Mouse (Mus musculus): ENCODE measurements around the gene Polr3h. TPM values are rescaled to one million over a fixed set of nuclear protein-coding genes. Genes with fewer than 3 reads are reported as not detected.

Gene Polr3h
- total and polyA plus RNA-seq, 3 experiments: 40.5 to 224 (median 59.3) TPM

DNA sequence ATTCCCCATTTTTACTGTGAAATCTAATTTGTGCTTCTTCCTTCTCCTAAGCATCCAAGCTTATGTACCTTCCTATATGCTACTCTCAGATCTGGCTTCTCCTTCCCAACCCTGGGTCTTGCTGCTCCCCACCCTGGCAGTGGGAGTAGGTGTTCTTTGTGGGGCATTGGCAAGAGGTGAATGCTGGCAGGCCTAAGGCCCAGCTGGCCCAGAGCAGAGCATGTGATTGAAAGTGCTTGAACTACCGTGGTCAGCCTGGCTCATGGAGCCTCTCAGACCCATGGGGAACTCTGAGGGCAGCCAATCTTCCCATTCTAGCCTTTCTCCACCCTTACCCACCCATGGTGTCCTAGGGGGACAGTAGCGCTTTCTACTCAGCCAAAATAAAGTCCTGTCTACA, 29.6 kb downstream of the Polr3h start:
- no peak for DNase-seq (ENCODE audit: extremely low read depth)
- Histone ChIP-seq H3K4me3 (replicated peaks in 1 of 3; ENCODE audit: low read depth in 2 of 3, low read length in 2 of 3, poor library complexity in 1 of 3) (no peak overlapping the region), H3K9me3 (replicated peaks; ENCODE audit: low read length) (no peaks in the 10 kb centered on the region), H3K79me2 (replicated peaks; ENCODE audit: control insufficient read depth, extremely low read depth, insufficient read depth, poor library complexity, severe bottlenecking) (no peaks in the 10 kb centered on the region), H3K4me2 (ENCODE audit: insufficient read depth, low read depth, poor library complexity, severe bottlenecking) (no peak overlapping the region), H3K27me3 (replicated peaks) (no peaks in the 10 kb centered on the region), H3K27ac (ENCODE audit: insufficient read depth, low read depth) (no peak overlapping the region), H3K9ac (ENCODE audit: insufficient read depth, low read depth) (no peak overlapping the region), H3K36me3 (replicated peaks in 1 of 2; ENCODE audit: control insufficient read depth in 1 of 2, insufficient read depth in 1 of 2, low read length in 1 of 2) (peaks cover 65 to 89% of the 10 kb centered on the region in 2 experiments), H3K4me1 (ENCODE audit: control insufficient read depth in 1 of 2, insufficient read depth in 2 of 2) (peaks cover 0 to 16% of the 10 kb centered on the region in 2 experiments; a peak in 2 of 4 replicates)
- dilution Hi-C loops (cut with MboI; ENCODE audit: extremely low pct_ligation_motif_present, extremely low pct_unique_long_range_greater_than_20kb, low sequenced_read_pairs) (no loop called here), in situ Hi-C loops (cut with MboI; ENCODE audit: low pct_ligation_motif_present, low pct_unique_long_range_greater_than_20kb, low sequenced_read_pairs) (no loop called here)
- TF ChIP-seq CHD1 (IDR thresholded peaks at IDR 0.05; ENCODE audit: low read depth, low read length): no peak

DNA sequence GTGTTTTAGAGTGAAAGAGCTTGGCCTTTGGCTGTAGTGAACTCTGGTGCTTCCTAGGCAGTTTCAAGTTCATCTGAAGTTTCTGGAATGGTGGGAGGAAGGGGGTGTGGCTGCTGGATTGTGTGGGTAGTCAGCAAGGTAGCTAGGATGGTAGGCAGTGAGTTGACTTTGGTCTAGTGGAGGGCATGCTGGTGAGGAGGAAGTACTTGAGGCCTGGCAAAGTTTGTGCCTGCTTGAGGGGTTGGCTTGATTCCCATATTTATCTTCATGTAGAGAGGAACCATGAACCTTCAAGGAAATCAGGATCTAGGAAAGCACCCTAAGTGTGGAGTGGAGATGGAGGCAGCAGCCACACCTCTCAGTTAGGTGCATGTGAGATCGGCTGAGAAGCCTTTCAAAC, 32.0 kb downstream of the Polr3h start:
- in situ Hi-C loops (cut with MboI; ENCODE audit: low pct_ligation_motif_present, low pct_unique_long_range_greater_than_20kb, low sequenced_read_pairs): no loop called here
- Histone ChIP-seq H3K9me3 (replicated peaks; ENCODE audit: low read length) (no peaks in the 10 kb centered on the region), H3K4me1 (ENCODE audit: control insufficient read depth in 1 of 2, insufficient read depth in 2 of 2) (peaks cover 0 to 21% of the 10 kb centered on the region in 2 experiments; a peak in 2 of 4 replicates), H3K9ac (ENCODE audit: insufficient read depth, low read depth) (no peak overlapping the region), H3K36me3 (replicated peaks in 1 of 2; ENCODE audit: control insufficient read depth in 1 of 2, insufficient read depth in 1 of 2, low read length in 1 of 2) (peaks cover 66 to 90% of the 10 kb centered on the region in 2 experiments), H3K4me3 (replicated peaks in 1 of 3; ENCODE audit: low read depth in 2 of 3, low read length in 2 of 3, poor library complexity in 1 of 3) (no peak overlapping the region), H3K27me3 (replicated peaks) (no peaks in the 10 kb centered on the region), H3K79me2 (replicated peaks; ENCODE audit: control insufficient read depth, extremely low read depth, insufficient read depth, poor library complexity, severe bottlenecking) (no peaks in the 10 kb centered on the region), H3K4me2 (ENCODE audit: insufficient read depth, low read depth, poor library complexity, severe bottlenecking) (no peak overlapping the region), H3K27ac (ENCODE audit: insufficient read depth, low read depth) (no peak overlapping the region; the same call in 1 of the 2 replicates)
- no peak for DNase-seq (ENCODE audit: extremely low read depth)
- dilution Hi-C loops (cut with MboI; ENCODE audit: extremely low pct_ligation_motif_present, extremely low pct_unique_long_range_greater_than_20kb, low sequenced_read_pairs): no loop called here
- no peak for TF ChIP-seq MAFK (IDR thresholded peaks at IDR 0.05; ENCODE audit: insufficient replicate concordance, low read length)
- no peak for TF ChIP-seq SMC3 (IDR thresholded peaks at IDR 0.05; ENCODE audit: low read depth, low read length)
- no peak for TF ChIP-seq GABPA (IDR thresholded peaks at IDR 0.05; ENCODE audit: insufficient replicate concordance, low read depth, low read length)
- TF ChIP-seq MAX (IDR thresholded peaks at IDR 0.05; ENCODE audit: low read length): no peak
- TF ChIP-seq MXI1 (IDR thresholded peaks at IDR 0.05; ENCODE audit: low read depth, low read length): no peak
- no peak for TF ChIP-seq TBP (conservative IDR thresholded peaks at IDR 0.05; ENCODE audit: low read depth, low read length)
- no peak for TF ChIP-seq CTCF (conservative IDR thresholded peaks at IDR 0.05 in 1 of 2, IDR thresholded peaks at IDR 0.05 in 1 of 2; ENCODE audit: low read depth in 2 of 2, low read length in 2 of 2)
- no peak for TF ChIP-seq ZC3H11A (IDR thresholded peaks at IDR 0.05; ENCODE audit: low read depth, low read length)
- TF ChIP-seq MYC (IDR thresholded peaks at IDR 0.05; ENCODE audit: low read depth, low read length): no peak
- TF ChIP-seq ELF1 (IDR thresholded peaks at IDR 0.05; ENCODE audit: low read depth, low read length): no peak

DNA sequence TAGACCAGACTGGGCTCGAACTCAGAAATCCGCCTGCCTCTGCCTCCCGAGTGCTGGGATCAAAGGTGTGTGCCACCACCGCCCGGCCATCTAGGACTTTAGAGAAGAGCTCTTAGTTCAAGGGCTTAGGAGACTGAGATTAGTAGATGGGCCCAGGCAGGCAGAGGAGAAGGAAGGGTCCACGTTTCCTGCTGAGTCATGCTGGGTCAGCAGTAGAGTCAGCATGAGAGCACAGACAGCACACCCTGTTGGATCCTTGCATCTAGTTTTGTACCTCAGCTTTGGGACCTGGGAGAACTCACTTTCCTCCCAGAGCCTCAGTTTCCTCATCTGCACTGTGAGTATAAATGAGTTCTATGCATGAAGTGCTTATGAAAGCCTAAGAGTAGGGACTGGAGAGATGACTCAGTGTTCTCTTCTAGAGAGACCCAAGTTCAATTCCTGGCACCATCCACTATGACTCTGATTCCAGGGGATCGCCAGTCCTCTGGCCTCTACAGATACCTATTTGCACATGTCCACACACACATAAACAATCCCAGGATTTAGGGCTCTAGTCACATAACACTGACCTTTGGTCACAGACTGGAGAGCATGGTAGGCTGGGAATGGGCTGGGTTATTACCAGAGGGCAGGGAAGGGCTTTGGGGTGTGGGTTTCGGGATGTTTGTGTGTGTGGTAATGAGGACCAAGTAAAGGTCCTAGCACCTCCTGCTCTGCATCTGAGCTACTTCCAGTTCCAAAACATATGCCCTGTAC, 34.0 kb downstream of the Polr3h start:
- H3K4me2 ChIP-seq (ENCODE audit: insufficient read depth, low read depth, poor library complexity, severe bottlenecking): no peak overlapping the region

More for the DNA sequence above, 34.0 kb downstream of the Polr3h start:
- H3K27me3 ChIP-seq (replicated peaks): no peaks in the 10 kb centered on the region
- no peak overlapping the region for H3K4me3 ChIP-seq (replicated peaks in 1 of 3; ENCODE audit: low read depth in 2 of 3, low read length in 2 of 3, poor library complexity in 1 of 3)
- H3K9me3 ChIP-seq (replicated peaks; ENCODE audit: low read length): no peaks in the 10 kb centered on the region
- no peak overlapping the region for H3K9ac ChIP-seq (ENCODE audit: insufficient read depth, low read depth)
- no peak overlapping the region for H3K27ac ChIP-seq (ENCODE audit: insufficient read depth, low read depth)
- no peaks in the 10 kb centered on the region for H3K79me2 ChIP-seq (replicated peaks; ENCODE audit: control insufficient read depth, extremely low read depth, insufficient read depth, poor library complexity, severe bottlenecking)
- H3K36me3 ChIP-seq (replicated peaks in 1 of 2; ENCODE audit: control insufficient read depth in 1 of 2, insufficient read depth in 1 of 2, low read length in 1 of 2): peaks cover 55 to 87% of the 10 kb centered on the region in 2 experiments
- in situ Hi-C loops (cut with MboI; ENCODE audit: low pct_ligation_motif_present, low pct_unique_long_range_greater_than_20kb, low sequenced_read_pairs): no loop called here
- TF ChIP-seq MAFK (IDR thresholded peaks at IDR 0.05; ENCODE audit: insufficient replicate concordance, low read length) (peak; percentile 58; the same call in 1 of the 2 replicates), E2F4 (IDR thresholded peaks at IDR 0.05; ENCODE audit: insufficient replicate concordance, low read depth, low read length) (no peak), POLR2AphosphoS2 (IDR thresholded peaks at IDR 0.05; ENCODE audit: low read depth, low read length) (no peak)
- H3K4me1 ChIP-seq (ENCODE audit: control insufficient read depth in 1 of 2, insufficient read depth in 2 of 2): peaks cover 0 to 21% of the 10 kb centered on the region in 2 experiments; a peak in 2 of 4 replicates
- no peak for DNase-seq (ENCODE audit: extremely low read depth)
- dilution Hi-C loops (cut with MboI; ENCODE audit: extremely low pct_ligation_motif_present, extremely low pct_unique_long_range_greater_than_20kb, low sequenced_read_pairs): no loop called here

All from CH12.LX (cell line).